Mouse (Mus musculus): ENCODE results near the gene Xxylt1. TPM values are rescaled to one million over a fixed set of nuclear protein-coding genes. Genes with fewer than 3 reads are reported as not detected.

The Xxylt1 gene
- total RNA-seq, 2 experiments from 2014 or later = 15.3 to 32.6 TPM

DNA sequence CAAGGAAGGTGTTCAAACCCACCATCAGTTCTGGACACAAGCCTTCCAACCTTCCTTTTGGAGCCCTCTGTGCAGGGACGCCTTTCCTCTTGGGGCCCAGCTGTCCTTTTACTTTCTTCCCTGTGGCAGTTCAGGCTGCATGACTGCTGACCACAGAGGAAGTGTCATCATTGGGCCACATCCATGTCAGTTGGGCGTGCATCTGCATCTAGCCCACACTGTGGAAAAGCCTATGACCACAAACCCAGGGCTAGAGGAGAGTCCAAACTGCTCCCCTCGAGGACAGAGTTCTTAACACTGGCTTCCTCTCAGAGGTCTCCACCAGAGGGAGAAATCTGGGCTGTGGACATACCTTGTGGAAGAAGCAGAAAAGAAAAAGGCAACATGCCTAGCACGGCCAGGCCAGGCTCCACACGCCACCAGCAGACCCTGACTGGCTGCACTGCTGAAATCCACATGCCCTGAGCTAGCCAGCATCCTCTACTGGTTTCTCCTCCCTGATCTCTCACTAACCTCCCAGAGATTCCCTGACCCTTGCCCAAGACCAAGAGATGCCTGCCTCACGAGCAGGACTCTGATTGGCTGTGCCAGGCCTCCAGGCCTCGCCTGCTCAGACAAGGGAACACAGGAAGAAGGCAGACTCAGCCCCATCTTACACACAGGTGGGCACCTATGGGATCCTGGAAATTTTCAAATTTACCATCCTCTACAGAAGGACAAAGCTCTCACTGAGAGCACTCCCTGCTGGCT, 112.7 kb downstream of the Xxylt1 start:
- peak; percentile 66 for ATAC-seq (replicated peaks; ENCODE audit: poor library complexity, severe bottlenecking)

GRCm38 (mm10) chr16:30966684-30967083, 114.5 kb downstream of the Xxylt1 start:
- ATAC-seq (replicated peaks; ENCODE audit: poor library complexity, severe bottlenecking) = no peak

DNA sequence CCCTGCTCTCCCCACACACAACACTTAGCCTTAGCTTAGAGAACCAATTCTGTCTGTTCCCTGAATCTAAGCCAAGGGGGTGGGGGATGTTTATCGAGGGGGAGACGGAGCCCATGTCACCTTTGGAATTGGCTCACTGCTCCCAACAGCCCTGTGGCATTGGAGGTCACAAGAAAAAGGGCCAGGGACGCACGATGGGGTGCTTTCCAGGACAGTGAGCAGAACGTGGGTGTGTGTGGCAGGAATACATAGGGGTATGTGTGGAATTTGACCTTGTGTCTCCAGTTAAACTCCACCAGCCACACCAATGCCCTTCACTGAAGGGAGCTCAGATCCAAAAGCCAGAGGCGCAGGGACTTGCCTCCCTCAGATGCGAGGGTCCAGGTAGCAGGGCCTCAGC, 116.3 kb downstream of the Xxylt1 start:
- no peak for ATAC-seq (replicated peaks; ENCODE audit: poor library complexity, severe bottlenecking)

DNA sequence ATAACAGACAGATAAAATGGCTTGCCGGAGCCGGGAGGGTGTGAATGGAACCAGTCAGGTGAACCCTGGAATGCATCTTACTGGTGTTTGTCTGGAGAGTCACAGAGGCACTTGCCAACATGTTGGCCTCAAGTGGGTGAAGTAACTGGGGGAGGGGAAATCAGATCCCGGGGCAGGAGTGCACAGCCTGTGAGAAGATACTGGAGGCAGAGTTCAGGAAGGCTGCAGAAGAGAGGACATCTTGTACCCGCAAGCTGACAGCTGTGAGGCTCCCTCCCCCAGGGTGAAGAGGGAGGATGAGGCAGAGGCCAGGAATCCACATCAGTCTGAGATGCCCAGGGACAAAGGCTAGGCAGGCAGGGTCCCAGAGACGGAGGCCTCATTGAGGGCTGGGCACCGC, 116.8 kb downstream of the Xxylt1 start:
- ATAC-seq (replicated peaks; ENCODE audit: poor library complexity, severe bottlenecking) = no peak

DNA sequence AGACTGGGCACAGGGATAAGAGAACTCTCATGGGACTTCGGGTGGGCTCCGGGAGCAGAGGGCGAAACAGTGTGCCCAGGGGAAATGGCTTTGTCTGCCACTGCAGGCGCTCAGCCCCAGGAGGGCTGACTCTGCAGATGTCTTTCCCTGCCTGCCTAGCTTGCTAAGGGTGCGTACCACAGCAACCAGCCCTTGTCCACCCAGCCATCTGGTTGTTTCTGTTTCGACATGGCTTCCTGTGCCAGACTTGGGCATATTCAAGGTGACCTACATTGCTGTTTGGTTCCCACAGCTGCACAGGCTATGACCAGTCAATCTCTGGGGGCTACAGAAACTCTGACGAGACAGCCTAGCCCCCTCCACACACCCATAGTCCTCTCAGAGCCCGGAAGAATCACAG, 118.7 kb downstream of the Xxylt1 start:
- ATAC-seq (replicated peaks; ENCODE audit: poor library complexity, severe bottlenecking) = peak; percentile 82

DNA sequence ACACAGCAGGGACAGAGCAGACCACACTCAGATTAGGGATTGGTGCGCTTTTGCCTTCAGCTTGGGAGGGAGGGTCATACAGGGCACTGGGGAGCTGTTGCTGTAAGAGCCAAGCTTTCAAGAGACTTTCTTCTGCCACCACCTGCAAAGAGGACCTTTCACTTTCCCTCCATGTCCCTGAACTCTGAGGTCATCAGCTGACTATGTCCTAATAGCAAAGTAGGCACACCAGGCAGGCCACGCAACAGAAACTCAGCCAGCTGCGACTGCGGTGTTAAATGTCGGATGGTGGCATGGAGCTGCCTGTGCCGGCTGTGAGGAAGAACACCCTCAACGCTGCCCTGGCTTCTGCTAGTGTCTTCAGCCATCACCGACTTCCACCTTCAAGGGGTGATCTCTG, 120.1 kb downstream of the Xxylt1 start:
- peak; percentile 54 for ATAC-seq (replicated peaks; ENCODE audit: poor library complexity, severe bottlenecking)

DNA sequence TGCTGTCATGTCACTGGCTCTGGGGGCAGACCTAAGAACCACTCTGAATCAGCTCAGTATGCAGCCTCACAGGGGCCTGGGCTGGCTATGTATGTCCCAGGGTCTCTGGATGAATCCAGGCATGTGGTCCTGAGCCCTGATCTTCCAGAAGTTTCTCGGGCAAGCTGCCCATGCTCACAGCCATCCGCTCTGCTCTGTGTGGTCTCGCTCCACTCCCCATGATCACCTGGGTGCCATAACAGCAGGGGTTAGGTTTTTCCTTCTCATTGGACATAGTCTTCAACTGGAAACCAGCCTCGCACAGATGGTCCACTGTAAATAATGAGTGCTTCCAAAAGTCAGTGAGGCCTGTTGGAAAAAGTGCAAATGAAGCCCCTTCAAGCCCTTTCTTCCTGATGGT, 121.0 kb downstream of the Xxylt1 start:
- ATAC-seq (replicated peaks; ENCODE audit: poor library complexity, severe bottlenecking) = no peak

DNA sequence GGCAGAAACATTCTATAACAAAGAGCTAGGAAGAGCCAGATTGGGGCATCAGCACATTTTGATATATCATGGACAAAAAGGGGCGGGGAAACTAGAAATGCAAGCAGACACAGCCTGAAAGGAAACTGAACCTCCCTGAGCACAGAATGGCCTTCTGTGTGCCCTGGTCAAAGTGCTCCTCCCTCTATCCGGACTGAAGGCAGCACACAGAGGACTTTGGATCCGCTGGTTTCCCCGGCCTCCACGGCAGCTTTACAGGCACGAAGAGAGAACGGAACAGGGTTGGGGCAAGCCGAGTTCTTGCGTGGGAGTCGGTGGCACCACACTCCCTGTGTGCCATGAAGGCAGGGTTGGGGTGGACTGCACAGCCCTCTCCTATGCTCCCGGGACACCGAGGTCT, 121.5 kb downstream of the Xxylt1 start:
- ATAC-seq (replicated peaks; ENCODE audit: poor library complexity, severe bottlenecking) = no peak

- ATAC-seq (replicated peaks; ENCODE audit: poor library complexity, severe bottlenecking) = no peak
Observed at GRCm38 (mm10) chr16:30956141-30956540, 125.1 kb downstream of the Xxylt1 start.

GRCm38 (mm10) chr16:30948636-30949035, 132.6 kb downstream of the Xxylt1 start:
- no peak for ATAC-seq (replicated peaks; ENCODE audit: poor library complexity, severe bottlenecking)

DNA sequence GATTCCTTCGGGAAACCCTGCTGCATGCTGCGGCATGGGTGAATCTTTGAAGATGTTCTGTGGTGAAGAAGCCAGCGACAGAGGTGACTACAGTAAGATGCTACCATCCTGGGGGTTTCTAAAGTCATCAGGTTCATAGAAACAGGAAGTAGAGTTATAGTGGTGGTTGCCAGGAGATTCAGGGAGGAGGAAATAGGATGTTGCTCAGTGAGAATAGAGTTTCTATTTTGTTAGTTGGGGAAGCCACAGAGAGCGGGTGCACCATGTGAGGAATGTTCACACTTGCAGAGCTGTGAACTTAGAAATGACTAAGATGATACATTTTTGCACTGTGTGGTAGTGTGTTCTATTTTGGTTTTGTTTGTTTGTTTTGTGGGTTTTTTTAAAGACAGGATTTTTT, 133.0 kb downstream of the Xxylt1 start:
- peak; percentile 58 for ATAC-seq (replicated peaks; ENCODE audit: poor library complexity, severe bottlenecking)

GRCm38 (mm10) chr16:30944886-30945285, 136.3 kb downstream of the Xxylt1 start:
- peak; percentile 59 for ATAC-seq (replicated peaks; ENCODE audit: poor library complexity, severe bottlenecking)

GRCm38 (mm10) chr16:30943919-30944318, 137.3 kb downstream of the Xxylt1 start:
- no peak for ATAC-seq (replicated peaks; ENCODE audit: poor library complexity, severe bottlenecking)

- no peak for ATAC-seq (replicated peaks; ENCODE audit: poor library complexity, severe bottlenecking)
Observed at GRCm38 (mm10) chr16:30940699-30941098, 140.5 kb downstream of the Xxylt1 start.

DNA sequence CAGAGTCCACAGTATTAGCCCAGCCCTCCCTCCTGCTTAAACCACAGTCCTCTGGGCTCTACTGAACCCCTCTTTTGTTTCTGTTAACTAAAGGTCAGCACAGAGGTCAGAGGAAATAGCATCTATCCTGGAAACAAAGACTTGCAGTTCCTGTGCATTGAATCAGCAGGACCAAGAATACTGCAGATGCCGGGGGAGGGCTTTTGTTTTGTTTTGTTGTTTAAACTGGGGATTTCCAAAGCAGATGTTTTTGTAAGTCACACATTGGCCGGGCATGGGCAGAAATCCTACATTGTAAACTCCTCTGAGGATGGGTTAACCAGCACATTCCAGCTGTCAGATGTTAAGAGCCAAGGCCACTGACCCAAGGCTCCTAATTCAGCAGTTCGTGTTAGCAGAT, 141.3 kb downstream of the Xxylt1 start:
- ATAC-seq (replicated peaks; ENCODE audit: poor library complexity, severe bottlenecking) = no peak

DNA sequence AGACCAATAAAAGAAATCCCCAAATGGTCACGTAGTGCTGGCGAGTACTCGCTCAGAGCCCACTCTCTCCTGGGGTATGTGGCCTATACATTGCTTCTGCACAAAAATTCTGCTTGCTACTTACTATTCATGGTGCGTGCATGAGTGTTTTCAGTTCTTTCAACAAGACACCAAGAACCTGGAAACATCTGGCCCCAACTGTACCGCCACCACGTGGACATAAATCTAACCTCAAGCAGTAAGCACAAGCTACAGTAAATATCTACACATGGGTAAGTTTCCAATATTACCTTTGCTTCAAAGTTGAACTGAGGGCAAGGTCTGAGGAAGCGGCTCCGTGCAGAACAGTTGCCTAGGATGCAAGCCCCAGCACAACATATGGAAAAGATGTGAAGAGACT, 142.0 kb downstream of the Xxylt1 start:
- no peak for ATAC-seq (replicated peaks; ENCODE audit: poor library complexity, severe bottlenecking)

DNA sequence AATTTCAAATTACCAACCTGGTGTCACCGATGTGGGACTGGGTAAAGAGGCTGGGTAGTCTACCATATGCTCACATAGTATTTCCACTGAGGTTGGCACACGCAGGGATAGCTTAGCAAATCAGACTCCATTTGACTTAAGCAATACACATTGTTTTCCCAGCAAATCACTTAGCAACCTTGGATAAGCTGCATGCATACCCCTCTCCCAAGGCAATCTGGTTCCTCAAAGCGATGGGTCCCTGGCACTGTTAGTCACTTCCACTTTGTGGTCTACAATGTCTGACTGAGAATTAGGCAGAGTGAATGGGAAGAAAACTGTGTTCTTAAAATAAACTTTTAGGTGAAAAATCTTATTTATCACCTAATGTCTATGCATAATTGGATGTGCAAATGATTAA, 142.6 kb downstream of the Xxylt1 start:
- ATAC-seq (replicated peaks; ENCODE audit: poor library complexity, severe bottlenecking) = peak; percentile 85

DNA sequence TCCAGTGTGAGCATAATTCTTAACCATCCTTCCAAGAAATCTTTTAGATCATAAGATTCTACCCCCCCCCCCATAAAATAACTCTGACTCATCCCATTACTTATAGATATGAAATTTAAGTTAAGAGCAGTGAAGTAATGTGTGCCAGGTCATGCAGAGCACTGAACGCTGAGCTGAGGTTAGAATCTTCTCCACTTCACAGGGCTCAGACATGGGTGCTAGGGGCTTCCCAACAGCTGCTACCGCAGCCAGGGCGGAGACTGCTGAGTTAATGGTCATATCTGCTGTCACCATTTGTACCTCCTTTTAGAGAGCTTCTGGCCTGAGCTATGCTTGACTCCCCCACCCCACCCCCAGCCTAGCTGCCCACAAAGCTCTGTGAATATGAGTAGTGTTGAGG, 143.6 kb downstream of the Xxylt1 start:
- no peak for ATAC-seq (replicated peaks; ENCODE audit: poor library complexity, severe bottlenecking)

GRCm38 (mm10) chr16:30936471-30936870, 144.8 kb downstream of the Xxylt1 start:
- no peak for ATAC-seq (replicated peaks; ENCODE audit: poor library complexity, severe bottlenecking)

DNA sequence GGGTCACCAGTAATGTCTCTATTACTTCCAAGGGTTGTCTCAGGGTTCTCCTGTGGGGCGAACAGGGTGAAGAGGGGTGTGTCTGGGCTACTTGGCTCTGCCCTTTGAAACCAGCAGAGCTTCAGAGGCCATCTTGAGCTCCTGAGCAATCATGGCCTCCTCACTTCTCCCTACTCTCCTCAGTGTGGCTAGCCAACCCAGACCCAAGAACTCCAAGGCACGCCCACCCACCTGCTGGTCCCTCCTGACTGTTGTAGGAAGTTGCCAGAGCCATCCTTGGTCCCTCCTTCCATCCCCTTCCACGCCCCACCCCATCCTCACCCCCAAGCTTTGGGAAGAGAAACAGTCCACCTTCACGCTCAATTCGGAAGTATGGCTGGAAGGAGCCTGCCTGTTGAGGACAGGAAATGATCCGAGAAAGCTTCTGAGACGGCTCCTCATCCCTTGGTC, 145.2 kb downstream of the Xxylt1 start:
- ATAC-seq (replicated peaks; ENCODE audit: poor library complexity, severe bottlenecking) = no peak

DNA sequence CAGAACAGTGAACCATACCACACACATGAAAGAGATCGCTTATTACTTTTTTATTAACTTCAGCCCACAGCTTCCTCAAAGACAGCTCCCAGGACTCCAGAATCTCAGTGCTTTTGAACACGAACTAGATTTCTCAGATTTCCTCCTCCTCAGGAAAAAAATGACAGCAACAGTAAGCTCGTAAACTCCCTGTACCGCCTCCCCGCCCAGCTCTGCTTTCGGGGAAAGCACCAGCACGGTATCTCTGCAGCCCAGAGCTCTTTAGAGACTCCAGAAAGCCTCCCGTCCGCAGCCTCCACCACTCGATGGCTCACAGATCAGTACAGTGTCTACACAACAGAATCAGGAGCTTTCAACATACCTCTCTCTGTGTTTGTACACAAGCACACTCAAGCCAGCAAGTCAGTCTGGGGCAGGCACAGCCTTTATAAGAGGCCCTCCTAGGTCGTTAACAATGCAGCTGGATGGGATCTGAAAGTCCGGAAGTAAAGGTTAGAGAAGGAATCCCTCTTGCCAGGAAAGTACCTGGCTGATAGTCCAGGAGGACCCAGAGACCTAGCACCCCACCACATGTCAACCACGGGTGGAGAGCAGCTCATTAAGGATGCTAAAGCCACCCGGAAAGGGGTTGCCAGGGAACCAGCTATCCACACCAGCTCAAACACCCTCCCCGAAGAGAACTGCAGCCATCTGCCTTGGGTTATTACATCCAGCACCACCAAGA, 146.1 kb downstream of the Xxylt1 start:
- ATAC-seq (replicated peaks; ENCODE audit: poor library complexity, severe bottlenecking) = no peak
